Mouse (Mus musculus) G1E (cell line): ENCODE measurements around the gene Eaf1. TPM values are rescaled to one million over a fixed set of nuclear protein-coding genes. Genes with fewer than 3 reads are reported as not detected.

ENCODE experiments used
- ATAC-seq: 2 replicates; pipeline ENCODE4 v1.8.0; 2016; ENCODE audit warnings: mild to moderate bottlenecking; ENCODE audit not compliant: insufficient number of reproducible peaks, poor library complexity, low FRiP score, severe bottlenecking; ENCODE audit errors: extremely low read depth
- DNase-seq: peaks from one replicate; pipeline ENCODE4 v3.0.0; 2012; ENCODE audit warnings: low spot score
- H3K27me3 ChIP-seq: 2 replicates; pipeline ENCODE4 v1.6.1; 2012; ENCODE audit warnings: mild to moderate bottlenecking, low read length, inconsistent platforms; ENCODE audit not compliant: insufficient read depth
- H3K36me3 ChIP-seq: replicated peaks from 2 replicates; pipeline ENCODE3; 2012; ENCODE audit warnings: mild to moderate bottlenecking, inconsistent platforms
- H3K4me1 ChIP-seq: 2 replicates; pipeline ENCODE4 v1.6.1; 2012; ENCODE audit warnings: low read depth, low read length, inconsistent platforms, mixed read lengths; ENCODE audit not compliant: insufficient read depth
- H3K4me3 ChIP-seq: 2 replicates; pipeline ENCODE4 v1.5.1; 2012; ENCODE audit warnings: low read depth, mild to moderate bottlenecking, inconsistent platforms, low read length, moderate library complexity, mixed read lengths
- H3K9me3 ChIP-seq: replicated peaks from 2 replicates; pipeline ENCODE4 v1.6.1; 2012; ENCODE audit warnings: inconsistent platforms
- CTCF ChIP-seq: IDR thresholded peaks from 2 replicates; pipeline ENCODE4 v1.5.1; 2012; ENCODE audit warnings: low read depth, low read length, inconsistent platforms, mixed read lengths
- GATA1 ChIP-seq: IDR thresholded peaks from 2 replicates; pipeline ENCODE4 v1.6.1; 2012; ENCODE audit warnings: borderline replicate concordance, low read length, inconsistent platforms, mixed read lengths
- GATA2 ChIP-seq: IDR thresholded peaks from 2 replicates; pipeline ENCODE4 v1.6.1; 2012; ENCODE audit warnings: low read depth, low read length, inconsistent platforms, borderline replicate concordance
- POLR2AphosphoS5 ChIP-seq: IDR thresholded peaks from 2 replicates; pipeline ENCODE4 v1.6.1; 2012; ENCODE audit warnings: low read depth, low read length, inconsistent platforms; ENCODE audit not compliant: insufficient replicate concordance
- TAL1 ChIP-seq: conservative IDR thresholded peaks from 2 replicates; pipeline ENCODE4 v1.6.1; 2012; ENCODE audit warnings: low read depth, low read length, inconsistent platforms, mixed read lengths
- polyA plus RNA-seq: library from polyadenylated mRNA; stranded (reverse); fragments of >175 nt; gene quantifications from 2 replicates; pipeline ENCODE4 v1.2.3, GENCODE M21; 2012
- total RNA-seq, 2 experiments: library from RNA; stranded (forward) in 1 of 2; stranded (reverse) in 1 of 2; fragments of 200-1000 nt in 1 of 2; fragments of >200 nt in 1 of 2; fragmentation: Nextera tagmentation in 1 of 2; gene quantifications; 2 replicates each; pipeline ENCODE4 v1.2.3; 2014 to 2017

Eaf1 gene
- total and polyA plus RNA-seq, 3 experiments, result 32.8 to 182 (median 49.0) TPM

DNA sequence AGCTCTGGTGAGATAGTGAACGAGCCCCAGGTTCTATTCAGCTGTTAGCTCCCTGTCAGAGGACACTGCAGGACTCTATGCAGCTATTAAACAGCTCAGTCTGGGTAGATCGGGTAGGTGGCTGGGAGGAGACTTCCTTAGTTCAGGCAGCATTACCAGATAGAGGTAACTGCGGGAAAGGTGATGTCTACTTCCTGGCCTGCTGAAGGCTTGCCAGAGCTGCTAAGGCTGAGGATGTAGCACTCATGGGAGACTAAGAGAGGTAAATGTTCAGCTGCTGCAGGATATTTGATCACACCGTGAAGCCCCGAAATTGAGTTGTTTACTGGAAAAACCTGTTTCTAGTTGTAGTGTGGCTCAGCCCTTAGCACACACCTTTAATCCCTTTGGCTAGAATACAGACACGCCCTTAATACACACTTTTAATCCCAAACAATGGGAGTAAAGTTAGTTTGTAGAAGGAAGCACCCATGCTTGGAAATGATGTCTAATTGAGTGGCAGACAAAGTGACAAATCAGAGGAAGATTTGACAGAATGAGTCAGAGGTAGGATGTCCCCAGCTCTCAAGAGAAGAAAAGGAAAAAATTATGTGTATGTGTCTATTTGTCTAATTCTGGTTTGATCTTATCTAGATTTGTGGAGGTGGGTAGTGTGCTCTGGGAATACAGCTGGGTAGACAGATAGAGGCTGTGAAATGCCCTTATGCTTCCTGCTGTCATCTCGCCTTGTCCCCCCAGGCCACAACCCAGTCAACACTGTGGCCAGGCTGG, 31.0 kb downstream of the Eaf1 start:
- H3K36me3 ChIP-seq, result no peaks in the 10 kb centered on the region
- no peak for DNase-seq
- no peaks in the 10 kb centered on the region; the same call in none of the 2 replicates for H3K4me1 ChIP-seq
- TF ChIP-seq GATA2 (no peak), GATA1 (no peak), CTCF (no peak), POLR2AphosphoS5 (no peak), TAL1 (no peak)
- no peak for ATAC-seq
- H3K27me3 ChIP-seq, result peaks cover 58% of the 10 kb centered on the region
- no peaks in the 10 kb centered on the region for H3K9me3 ChIP-seq
- no peak overlapping the region for H3K4me3 ChIP-seq

DNA sequence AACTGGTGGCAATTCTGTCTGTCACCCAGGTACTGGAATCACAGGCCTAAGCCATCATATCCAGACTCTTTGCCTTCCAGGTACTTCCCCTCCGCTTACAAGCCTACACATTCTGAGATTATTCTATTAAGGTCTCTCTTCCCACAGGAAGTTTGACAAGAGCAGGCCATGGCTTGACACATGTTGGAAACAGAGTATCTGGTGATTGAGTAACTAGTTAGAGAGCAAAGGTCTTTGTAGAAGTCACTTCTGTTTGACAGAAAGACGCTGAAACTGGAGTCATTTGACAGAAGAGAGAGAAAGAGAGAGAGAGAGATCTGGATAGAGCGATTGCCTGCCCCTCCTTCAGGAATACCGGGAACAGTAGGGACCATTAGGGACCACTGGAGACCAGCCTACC, 36.6 kb downstream of the Eaf1 start:
- DNase-seq, result no peak
- H3K4me3 ChIP-seq, result no peak overlapping the region
- H3K4me1 ChIP-seq, result no peaks in the 10 kb centered on the region; the same call in none of the 2 replicates
- no peaks in the 10 kb centered on the region for H3K36me3 ChIP-seq
- peaks cover 52% of the 10 kb centered on the region for H3K27me3 ChIP-seq
- no peaks in the 10 kb centered on the region for H3K9me3 ChIP-seq
- ATAC-seq, result no peak
- TF ChIP-seq GATA2 (no peak), GATA1 (no peak), POLR2AphosphoS5 (no peak), TAL1 (no peak), CTCF (no peak)

GRCm38 (mm10) chr14:31531506-31532148, 37.4 kb downstream of the Eaf1 start:
- TF ChIP-seq GATA1, result no peak
- no peak for TF ChIP-seq POLR2AphosphoS5
- no peak for TF ChIP-seq GATA2
- TF ChIP-seq CTCF, result no peak
- no peak for TF ChIP-seq TAL1
- H3K4me1 ChIP-seq, result no peaks in the 10 kb centered on the region; the same call in none of the 2 replicates
- no peaks in the 10 kb centered on the region for H3K9me3 ChIP-seq
- H3K36me3 ChIP-seq, result no peaks in the 10 kb centered on the region
- H3K27me3 ChIP-seq, result peaks cover 50% of the 10 kb centered on the region
- DNase-seq, result no peak
- H3K4me3 ChIP-seq, result no peak overlapping the region
- no peak for ATAC-seq

GRCm38 (mm10) chr14:31532656-31533055, 38.5 kb downstream of the Eaf1 start:
- ATAC-seq (no peak), DNase-seq (no peak)
- Histone ChIP-seq H3K4me3 (no peak overlapping the region), H3K36me3 (no peaks in the 10 kb centered on the region), H3K27me3 (peaks cover 53% of the 10 kb centered on the region), H3K4me1 (no peaks in the 10 kb centered on the region; the same call in none of the 2 replicates), H3K9me3 (no peaks in the 10 kb centered on the region)
- TF ChIP-seq CTCF (no peak), POLR2AphosphoS5 (no peak), GATA1 (no peak), GATA2 (no peak), TAL1 (no peak)

DNA sequence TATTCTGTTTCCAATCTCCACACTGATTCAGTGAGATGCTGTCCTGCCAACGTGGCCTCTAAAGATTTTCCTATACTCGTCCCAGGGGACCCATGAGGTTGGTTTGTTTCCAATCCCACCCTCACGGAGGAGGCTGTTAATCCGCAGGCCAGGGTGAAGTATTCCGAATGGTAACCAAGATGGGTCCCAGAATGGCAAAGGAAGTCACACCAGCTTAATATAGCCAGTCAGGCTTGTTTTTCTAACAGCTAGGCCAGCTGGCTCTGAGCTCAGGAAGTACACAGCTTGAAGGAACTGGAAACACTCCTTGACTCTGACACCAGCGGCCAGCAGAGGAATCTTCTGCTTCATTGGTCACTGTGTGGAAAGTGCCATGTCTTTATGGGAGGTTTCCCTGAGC, 43.1 kb downstream of the Eaf1 start:
- Histone ChIP-seq H3K9me3 (no peaks in the 10 kb centered on the region), H3K4me1 (peaks cover 3% of the 10 kb centered on the region; the same call in 1 of the 2 replicates), H3K27me3 (peaks cover 41% of the 10 kb centered on the region), H3K4me3 (no peak overlapping the region), H3K36me3 (no peaks in the 10 kb centered on the region)
- TF ChIP-seq CTCF (no peak), GATA2 (no peak), TAL1 (no peak), GATA1 (no peak), POLR2AphosphoS5 (no peak)
- ATAC-seq (no peak), DNase-seq (no peak)

- ATAC-seq, result no peak
- no peak for TF ChIP-seq GATA1
- no peak for TF ChIP-seq GATA2
- TF ChIP-seq POLR2AphosphoS5, result no peak
- TF ChIP-seq TAL1, result no peak
- TF ChIP-seq CTCF, result no peak
- no peak overlapping the region for H3K4me3 ChIP-seq
- H3K27me3 ChIP-seq, result peaks cover 53% of the 10 kb centered on the region
- H3K36me3 ChIP-seq, result no peaks in the 10 kb centered on the region
- H3K9me3 ChIP-seq, result no peaks in the 10 kb centered on the region
- H3K4me1 ChIP-seq, result peaks cover 3% of the 10 kb centered on the region; the same call in 1 of the 2 replicates
- DNase-seq, result no peak
These were observed 49.8 kb downstream of the Eaf1 start for GRCm38 (mm10) chr14:31543885-31544442.
